Mouse (Mus musculus) gastrocnemius, postnatal 10 days (tissue): ENCODE results near the gene Tsc22d3. TPM values are rescaled to one million over a fixed set of nuclear protein-coding genes. Genes with fewer than 3 reads are reported as not detected.
"Not testable (repeated sequence)": the region's sequence is repeated elsewhere in the genome, so short reads cannot be mapped to it uniquely, and the experiment has no call there.

Experiments
- DNase-seq: peaks from one replicate; pipeline ENCODE4 v3.0.0; 2021; ENCODE audit warnings: mixed read lengths
- total RNA-seq, 2 experiments: library from RNA; stranded (reverse); gene quantifications; 2 replicates each; pipeline ENCODE4 v1.2.3; 2021

The Tsc22d3 gene
- total RNA-seq, 2 experiments from 2014 or later: 105 to 153 TPM

GRCm38 (mm10) chrX:140530632-140531031 lies 69.8 kb downstream of the Tsc22d3 start:
- no peak for DNase-seq

GRCm38 (mm10) chrX:140529074-140529561 lies 71.3 kb downstream of the Tsc22d3 start:
- DNase-seq: no peak

GRCm38 (mm10) chrX:140527231-140527630 lies 73.2 kb downstream of the Tsc22d3 start:
- DNase-seq: no peak

GRCm38 (mm10) chrX:140526253-140526618 lies 74.2 kb downstream of the Tsc22d3 start:
- no peak for DNase-seq

- DNase-seq: no peak
Observed at GRCm38 (mm10) chrX:140525604-140526252, 74.7 kb downstream of the Tsc22d3 start.

- DNase-seq: no peak
Observed at GRCm38 (mm10) chrX:140524231-140524630, 76.2 kb downstream of the Tsc22d3 start.

GRCm38 (mm10) chrX:140522071-140522765 lies 78.2 kb downstream of the Tsc22d3 start:
- peak; percentile 38 for DNase-seq

GRCm38 (mm10) chrX:140520146-140521102 lies 80.0 kb downstream of the Tsc22d3 start:
- peak; percentile 85 for DNase-seq

GRCm38 (mm10) chrX:140518351-140518750 lies 82.1 kb downstream of the Tsc22d3 start:
- DNase-seq: no peak

GRCm38 (mm10) chrX:140513379-140513778 lies 87.1 kb downstream of the Tsc22d3 start:
- DNase-seq: no peak

GRCm38 (mm10) chrX:140511687-140512651 lies 88.5 kb downstream of the Tsc22d3 start:
- no peak for DNase-seq

- DNase-seq: peak; percentile 54
Observed at GRCm38 (mm10) chrX:140510696-140511429, 89.6 kb downstream of the Tsc22d3 start.

- DNase-seq: no peak
Observed at GRCm38 (mm10) chrX:140509817-140510216, 90.6 kb downstream of the Tsc22d3 start.

GRCm38 (mm10) chrX:140508791-140509190 lies 91.7 kb downstream of the Tsc22d3 start:
- DNase-seq: not testable (repeated sequence)

GRCm38 (mm10) chrX:140507377-140507776 lies 93.1 kb downstream of the Tsc22d3 start:
- DNase-seq: no peak

GRCm38 (mm10) chrX:140506436-140507180 lies 93.9 kb downstream of the Tsc22d3 start:
- no peak for DNase-seq

- no peak for DNase-seq
Observed at GRCm38 (mm10) chrX:140505497-140506238, 94.8 kb downstream of the Tsc22d3 start.

GRCm38 (mm10) chrX:140503905-140504304 lies 96.6 kb downstream of the Tsc22d3 start:
- DNase-seq: peak; percentile 48
